Mouse (Mus musculus) adrenal gland (tissue): ENCODE data around the gene Cldn10.

ENCODE experiments used
- intact Hi-C: fragments of 180-260 bp; cut with DNase I; formaldehyde crosslinking; loops from one replicate; pipeline ENCODE4 v1.15.1; 2025

Cldn10 gene

GRCm38 (mm10) chr14:118823313-118823712, 35.6 kb downstream of the Cldn10 start:
- intact Hi-C loops = loop anchor here (5.0 kb wide), 1 partner anchor 79 kb away; no protein-coding TSS in a partner anchor

DNA sequence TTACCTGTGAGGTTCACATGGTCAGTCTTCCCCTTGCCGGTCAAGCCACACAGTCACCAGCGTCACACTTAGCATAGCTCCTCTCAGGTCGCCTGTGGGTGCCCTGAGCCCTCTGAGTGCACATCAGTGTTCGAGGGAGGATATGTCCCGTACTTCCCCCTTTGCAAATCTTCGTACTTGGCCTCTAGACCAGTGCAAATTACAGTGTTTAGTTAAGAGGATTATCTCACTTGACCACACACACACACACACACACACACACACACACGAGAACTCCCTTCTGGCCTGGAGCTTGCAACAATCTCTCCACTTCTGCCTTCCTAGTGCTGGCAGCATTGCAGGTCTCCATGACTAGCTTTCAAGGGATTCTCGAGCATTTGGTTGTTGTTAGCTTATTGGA, 38.6 kb downstream of the Cldn10 start:
- intact Hi-C loops = no loop called here

- intact Hi-C loops = no loop called here
Measured at GRCm38 (mm10) chr14:118827283-118827904, 39.7 kb downstream of the Cldn10 start.

DNA sequence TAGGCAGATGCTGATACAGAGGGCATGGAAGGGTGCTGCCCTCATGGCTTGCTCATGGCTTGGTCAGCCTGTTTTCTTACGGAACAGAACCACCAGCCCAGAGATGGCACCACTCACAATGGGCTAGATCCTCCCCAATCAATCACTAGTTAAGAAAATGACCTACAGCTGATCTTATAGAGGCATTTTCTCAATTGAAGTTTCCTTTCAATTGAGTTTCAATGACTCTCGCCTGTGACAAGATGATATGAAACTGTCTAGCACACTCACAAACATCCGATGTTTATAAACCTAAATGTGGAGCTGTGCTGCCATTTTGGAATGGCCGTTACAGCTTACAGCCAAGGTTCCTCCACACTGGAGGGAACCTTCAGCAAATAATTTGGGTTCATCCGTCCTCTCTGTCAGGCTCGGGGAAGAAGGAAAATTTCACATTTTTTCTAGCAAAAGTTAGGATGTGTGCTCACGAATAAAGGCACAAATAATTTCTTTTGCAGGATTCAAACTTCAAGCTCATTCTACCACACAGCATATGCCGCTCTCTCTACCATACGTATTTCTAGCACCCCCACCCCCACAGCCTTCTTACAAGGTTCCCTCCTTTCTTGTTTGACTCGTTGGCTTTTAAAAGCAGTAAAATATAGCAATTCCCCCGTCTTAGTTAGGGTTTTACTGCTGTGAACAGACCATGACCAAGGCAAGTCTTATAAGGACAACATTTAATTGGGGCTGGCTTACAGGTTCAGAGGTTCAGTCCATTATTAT, 41.8 kb downstream of the Cldn10 start:
- intact Hi-C loops = no loop called here

DNA sequence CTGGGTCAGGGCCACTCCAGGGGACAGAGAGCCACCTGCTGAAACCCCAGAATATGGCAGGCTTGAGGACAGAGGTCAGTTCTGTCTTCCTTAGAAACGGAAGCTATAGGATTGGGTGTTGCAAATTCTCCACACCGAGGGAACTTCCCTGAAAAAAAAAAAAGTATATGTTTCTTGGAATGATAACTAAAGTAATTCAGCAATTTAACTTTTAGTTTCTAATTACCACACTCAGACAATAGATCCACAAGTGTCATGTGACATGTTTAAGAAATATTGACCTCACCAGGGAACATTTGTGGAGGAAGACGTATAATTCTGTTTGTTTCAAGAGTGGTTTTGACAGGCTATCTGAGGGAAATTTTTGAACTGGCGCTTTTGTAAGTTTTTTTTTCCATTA, 43.9 kb downstream of the Cldn10 start:
- intact Hi-C loops = no loop called here

GRCm38 (mm10) chr14:118833241-118833640, 45.5 kb downstream of the Cldn10 start:
- intact Hi-C loops = no loop called here

DNA sequence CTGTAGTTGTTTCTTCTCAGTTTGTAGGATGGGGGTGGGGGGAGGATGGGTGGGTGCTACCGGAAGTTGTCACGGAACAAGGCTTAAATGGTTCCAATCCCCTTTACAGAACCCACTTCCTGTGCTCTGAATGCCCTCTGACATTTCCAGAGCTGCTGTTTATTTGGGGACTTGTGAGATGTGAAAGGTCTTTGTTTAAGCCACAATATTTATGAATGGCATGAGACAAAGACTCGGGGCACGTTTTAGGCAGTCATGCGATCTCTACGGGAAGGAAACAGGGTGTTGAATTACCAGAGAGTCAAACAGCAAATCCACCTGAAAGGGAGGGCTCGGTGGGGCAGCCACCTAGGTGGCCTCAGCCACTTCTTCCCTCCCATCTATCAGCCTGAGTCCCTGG, 46.6 kb downstream of the Cldn10 start:
- intact Hi-C loops = no loop called here

DNA sequence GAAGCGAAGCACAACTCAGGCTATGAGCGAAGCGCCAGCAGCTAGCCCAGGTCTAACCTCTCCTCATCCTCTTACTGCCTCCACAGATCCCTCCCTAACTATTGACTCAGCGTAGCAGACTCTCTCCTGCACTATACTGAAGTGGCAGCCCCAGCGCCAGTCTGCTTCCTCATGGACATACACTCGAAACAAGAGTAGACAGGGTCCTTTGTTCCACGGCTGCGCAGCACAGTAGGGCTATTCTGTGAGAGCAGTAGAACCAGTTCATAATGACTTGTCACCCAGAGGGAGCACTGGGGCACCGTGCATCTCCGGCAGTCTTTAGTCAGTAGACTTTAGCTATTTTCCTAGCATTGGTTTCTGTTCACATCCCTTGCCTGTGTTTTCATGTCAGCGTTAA, 48.4 kb downstream of the Cldn10 start:
- intact Hi-C loops = no loop called here

DNA sequence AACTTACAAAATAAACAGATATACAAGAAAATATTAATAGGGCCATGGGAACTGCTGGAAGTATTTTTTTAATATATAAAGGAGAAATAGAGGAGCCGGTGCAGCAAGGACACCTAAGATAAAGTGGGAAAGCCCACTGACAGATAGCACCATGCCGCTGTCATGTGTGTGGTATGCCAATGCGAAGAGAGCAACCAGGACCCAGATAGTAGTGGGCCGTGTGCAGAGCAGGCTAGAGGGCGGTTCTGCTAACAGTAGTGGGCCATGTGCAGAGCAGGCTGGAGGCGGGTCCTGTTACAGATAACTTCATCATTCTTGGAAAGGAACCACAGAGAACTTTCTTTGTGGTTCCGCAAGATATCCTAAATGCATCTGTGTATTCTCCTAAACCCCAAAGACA, 49.0 kb downstream of the Cldn10 start:
- intact Hi-C loops = no loop called here

- intact Hi-C loops = loop anchor here (2.0 kb wide), 1 partner anchor 50 kb away; no protein-coding TSS in a partner anchor
Measured at GRCm38 (mm10) chr14:118838556-118839120, 50.9 kb downstream of the Cldn10 start.

GRCm38 (mm10) chr14:118839416-118839815, 51.7 kb downstream of the Cldn10 start:
- intact Hi-C loops = loop anchor here (2.0 kb wide), 1 partner anchor 51 kb away; no protein-coding TSS in a partner anchor

- intact Hi-C loops = no loop called here
Measured at GRCm38 (mm10) chr14:118840027-118840426, 52.3 kb downstream of the Cldn10 start.

- intact Hi-C loops = no loop called here
Measured at GRCm38 (mm10) chr14:118842353-118842752, 54.6 kb downstream of the Cldn10 start.

DNA sequence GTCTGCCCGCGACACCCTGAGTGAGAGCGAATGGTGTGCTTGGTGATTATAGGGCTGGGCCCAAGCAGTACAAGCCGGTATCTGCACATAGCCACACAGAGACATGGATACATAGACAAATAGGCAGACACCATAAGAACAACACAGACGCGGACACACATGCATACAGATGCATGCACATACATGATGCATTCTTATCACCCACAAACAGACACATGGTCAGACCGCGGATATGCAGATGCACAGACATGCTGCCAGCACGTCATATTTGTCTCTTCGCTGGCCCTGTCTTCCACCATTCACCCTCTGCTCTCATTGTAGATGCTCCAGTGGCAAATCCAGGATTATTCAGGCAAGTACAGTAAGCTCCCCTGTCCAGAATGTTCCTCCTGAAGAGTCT, 59.1 kb downstream of the Cldn10 start:
- intact Hi-C loops = no loop called here

DNA sequence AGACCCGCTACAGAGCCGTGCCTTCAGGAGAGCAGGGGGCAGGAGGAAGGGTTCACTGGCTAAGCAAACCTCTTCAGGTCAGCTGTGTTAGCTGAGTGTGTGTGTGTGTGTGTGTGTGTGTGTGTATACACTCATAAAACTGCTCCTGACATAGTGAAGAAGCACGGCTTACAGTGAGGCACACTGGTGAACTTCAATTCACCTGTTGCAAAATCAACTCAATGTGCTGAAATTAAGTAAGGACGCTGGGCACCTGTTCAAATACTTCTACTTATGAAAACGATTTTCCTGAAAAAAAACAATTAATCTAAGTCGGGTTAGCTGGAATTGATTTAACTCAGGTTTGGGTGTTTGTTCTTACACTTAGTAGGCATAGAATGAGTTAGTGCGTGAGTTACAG, 60.5 kb downstream of the Cldn10 start:
- intact Hi-C loops = no loop called here

DNA sequence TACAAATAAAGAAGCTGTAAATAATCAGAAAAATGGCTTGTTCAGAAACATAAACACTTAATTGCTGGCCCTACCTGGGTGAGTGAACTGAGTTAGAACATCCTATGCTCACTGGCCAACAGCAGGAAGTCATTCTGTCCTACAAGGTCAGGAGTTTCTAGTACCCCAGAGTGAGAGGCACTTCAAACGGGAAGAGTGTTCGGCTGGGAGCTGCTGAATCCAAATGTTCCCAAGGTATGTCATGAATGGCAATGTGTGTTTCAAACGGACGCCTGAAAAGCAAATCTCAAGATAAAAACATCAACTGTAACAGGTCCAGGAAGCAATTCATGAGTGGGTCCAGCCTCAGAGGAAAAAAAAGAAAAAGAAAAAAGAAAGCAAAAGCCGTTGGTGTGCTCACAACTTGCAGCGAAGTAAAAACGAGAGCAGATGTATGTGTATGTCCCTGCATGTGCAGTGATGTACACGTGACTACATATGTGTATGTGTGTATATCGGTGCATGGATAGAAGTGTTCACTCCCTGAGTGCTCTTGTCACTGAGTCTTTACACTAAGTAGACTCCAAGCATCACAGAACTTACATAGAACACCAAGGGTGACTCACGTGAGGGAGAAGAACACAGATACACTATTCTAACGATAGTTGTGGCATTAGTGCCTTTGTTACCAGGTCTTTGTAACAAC, 62.4 kb downstream of the Cldn10 start:
- intact Hi-C loops = no loop called here

- intact Hi-C loops = no loop called here
Measured at GRCm38 (mm10) chr14:118850696-118851035, 63.0 kb downstream of the Cldn10 start.

DNA sequence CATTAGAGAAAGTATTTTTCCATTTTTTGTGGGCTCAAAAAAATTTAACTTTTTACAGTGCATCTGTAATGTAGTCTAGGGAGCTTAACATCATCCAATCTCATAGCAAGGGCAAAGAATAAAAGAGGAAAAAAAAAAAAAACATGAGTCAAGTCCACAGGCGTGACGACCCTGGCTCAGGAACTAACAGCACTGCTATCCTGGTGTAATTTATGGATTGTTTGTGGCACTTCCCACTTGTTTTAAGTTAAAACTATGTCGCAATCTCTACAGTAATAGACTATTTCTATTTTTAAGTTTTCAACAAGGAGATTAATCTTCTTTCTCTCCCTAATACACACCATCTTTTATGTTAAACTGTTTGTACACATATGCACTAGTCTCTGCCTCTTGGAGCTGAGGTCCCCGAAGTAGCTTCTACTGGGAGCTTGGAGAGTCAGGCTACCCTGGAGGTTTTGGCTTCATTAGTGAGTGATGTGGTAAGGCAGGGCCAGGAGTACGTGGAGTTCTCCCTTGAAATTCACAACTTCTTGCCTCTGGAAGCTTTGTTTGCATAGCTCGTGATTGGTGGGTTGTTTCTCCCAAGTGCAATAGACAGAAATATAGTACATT, 63.9 kb downstream of the Cldn10 start:
- intact Hi-C loops = no loop called here

GRCm38 (mm10) chr14:118854371-118855114, 66.8 kb downstream of the Cldn10 start:
- intact Hi-C loops = no loop called here

GRCm38 (mm10) chr14:118855141-118855800, 67.6 kb downstream of the Cldn10 start:
- intact Hi-C loops = no loop called here
